Mouse (Mus musculus): Measurements from ENCODE around the gene Ethe1. TPM values are rescaled to one million over a fixed set of nuclear protein-coding genes. Genes with fewer than 3 reads are reported as not detected.

Gene Ethe1
- polyA plus RNA-seq, 1 experiment from 2014 or later, result 17.9 TPM

DNA sequence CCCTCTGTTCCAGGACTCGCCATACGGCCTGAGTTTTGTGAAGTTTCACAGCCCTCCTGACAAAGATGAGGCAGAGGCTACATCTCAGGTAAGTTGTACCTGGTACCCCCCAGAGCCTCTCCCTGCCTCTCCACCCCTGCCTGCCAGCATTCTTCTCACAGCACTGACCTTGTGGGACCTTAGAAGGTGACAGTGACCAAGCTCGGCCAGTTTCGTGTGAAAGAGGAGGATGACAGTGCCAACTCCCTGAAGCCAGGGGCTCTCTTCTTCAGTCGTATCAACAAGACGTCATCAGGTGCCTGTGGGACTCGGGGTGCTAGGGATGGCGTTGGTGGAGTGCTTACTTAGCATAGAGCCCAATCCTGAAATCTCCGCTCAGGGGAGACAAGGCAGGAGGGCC lies 21.1 kb upstream of the Ethe1 start:
- no peak overlapping the region for H3K4me2 ChIP-seq (ENCODE audit: low read depth, low read length, severe bottlenecking)
- DNase-seq (ENCODE audit: low spot score) (no peak), ATAC-seq (replicated peaks; ENCODE audit: low FRiP score) (no peak)
- H3K4me1 ChIP-seq (replicated peaks; ENCODE audit: control insufficient read depth, insufficient read depth, low read length), result no peaks in the 10 kb centered on the region
- no peaks in the 10 kb centered on the region for H3K27me3 ChIP-seq (ENCODE audit: control insufficient read depth, insufficient read depth, low read length)
- H3K27ac ChIP-seq (ENCODE audit: low read depth, low read length), result no peak overlapping the region
- WGBS, result 93% methylated on average over 9 of the region's 9 CpGs
- H3K36me3 ChIP-seq (ENCODE audit: control insufficient read depth, insufficient read depth, low read length), result peaks cover 3% of the 10 kb centered on the region; the same call in 1 of the 2 replicates
- H3K9me3 ChIP-seq (ENCODE audit: control insufficient read depth, low read length), result no peaks in the 10 kb centered on the region
- H3K9ac ChIP-seq (ENCODE audit: low read length), result no peak overlapping the region
- H3K4me3 ChIP-seq (ENCODE audit: low read depth, low read length), result no peak overlapping the region

DNA sequence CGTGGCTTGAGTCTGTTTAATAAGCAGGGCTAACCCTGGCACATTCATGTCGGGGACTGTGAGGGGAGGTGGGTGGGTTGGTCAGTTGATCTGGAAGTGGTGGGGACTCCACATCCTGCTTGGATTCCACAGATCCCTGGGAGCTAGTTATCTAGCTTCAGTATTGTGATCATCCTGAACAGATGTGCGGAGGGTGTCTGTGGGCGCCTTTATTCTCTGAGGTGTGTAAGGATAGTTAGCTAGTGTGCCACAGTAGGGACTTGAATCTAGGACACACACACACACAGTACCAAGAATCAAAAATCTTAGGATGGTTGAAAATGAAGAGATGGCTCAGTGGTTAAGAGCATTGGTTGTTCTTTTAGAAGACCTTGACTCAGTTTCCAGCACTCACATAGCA lies 18.8 kb upstream of the Ethe1 start:
- no peak overlapping the region for H3K27ac ChIP-seq (ENCODE audit: low read depth, low read length)
- peaks cover 5% of the 10 kb centered on the region; the same call in 1 of the 2 replicates for H3K36me3 ChIP-seq (ENCODE audit: control insufficient read depth, insufficient read depth, low read length)
- no peaks in the 10 kb centered on the region for H3K9me3 ChIP-seq (ENCODE audit: control insufficient read depth, low read length)
- H3K4me3 ChIP-seq (ENCODE audit: low read depth, low read length), result no peak overlapping the region
- no peak overlapping the region for H3K4me2 ChIP-seq (ENCODE audit: low read depth, low read length, severe bottlenecking)
- ATAC-seq (replicated peaks; ENCODE audit: low FRiP score), result no peak
- DNase-seq (ENCODE audit: low spot score), result no peak
- no peak overlapping the region for H3K9ac ChIP-seq (ENCODE audit: low read length)
- no peaks in the 10 kb centered on the region for H3K4me1 ChIP-seq (replicated peaks; ENCODE audit: control insufficient read depth, insufficient read depth, low read length)
- WGBS, result 89% methylated on average over 4 of the region's 4 CpGs
- H3K27me3 ChIP-seq (ENCODE audit: control insufficient read depth, insufficient read depth, low read length), result no peaks in the 10 kb centered on the region

- no peaks in the 10 kb centered on the region for H3K9me3 ChIP-seq (ENCODE audit: control insufficient read depth, low read length)
- H3K36me3 ChIP-seq (ENCODE audit: control insufficient read depth, insufficient read depth, low read length), result peaks cover 5% of the 10 kb centered on the region; the same call in 1 of the 2 replicates
- H3K4me2 ChIP-seq (ENCODE audit: low read depth, low read length, severe bottlenecking), result no peak overlapping the region
- H3K27ac ChIP-seq (ENCODE audit: low read depth, low read length), result no peak overlapping the region
- DNase-seq (ENCODE audit: low spot score), result no peak
- ATAC-seq (replicated peaks; ENCODE audit: low FRiP score), result no peak
- no peaks in the 10 kb centered on the region for H3K27me3 ChIP-seq (ENCODE audit: control insufficient read depth, insufficient read depth, low read length)
- no peaks in the 10 kb centered on the region for H3K4me1 ChIP-seq (replicated peaks; ENCODE audit: control insufficient read depth, insufficient read depth, low read length)
- H3K4me3 ChIP-seq (ENCODE audit: low read depth, low read length), result no peak overlapping the region
- H3K9ac ChIP-seq (ENCODE audit: low read length), result no peak overlapping the region
- 86% methylated on average over 4 of the region's 4 CpGs for WGBS
These were observed 16.3 kb upstream of the Ethe1 start for GRCm38 (mm10) chr7:24571071-24571470.

GRCm38 (mm10) chr7:24572455-24572854 lies 14.9 kb upstream of the Ethe1 start:
- WGBS, result 47% methylated on average over 5 of the region's 5 CpGs
- ATAC-seq (replicated peaks; ENCODE audit: low FRiP score) (no peak), DNase-seq (ENCODE audit: low spot score) (no peak)
- Histone ChIP-seq H3K36me3 (ENCODE audit: control insufficient read depth, insufficient read depth, low read length) (peaks cover 5% of the 10 kb centered on the region; the same call in 1 of the 2 replicates), H3K9me3 (ENCODE audit: control insufficient read depth, low read length) (no peaks in the 10 kb centered on the region), H3K27me3 (ENCODE audit: control insufficient read depth, insufficient read depth, low read length) (no peaks in the 10 kb centered on the region), H3K9ac (ENCODE audit: low read length) (no peak overlapping the region), H3K4me1 (replicated peaks; ENCODE audit: control insufficient read depth, insufficient read depth, low read length) (no peaks in the 10 kb centered on the region), H3K27ac (ENCODE audit: low read depth, low read length) (no peak overlapping the region), H3K4me2 (ENCODE audit: low read depth, low read length, severe bottlenecking) (no peak overlapping the region), H3K4me3 (ENCODE audit: low read depth, low read length) (no peak overlapping the region)

GRCm38 (mm10) chr7:24574224-24574796 lies 13.0 kb upstream of the Ethe1 start:
- Histone ChIP-seq H3K4me1 (replicated peaks; ENCODE audit: control insufficient read depth, insufficient read depth, low read length) (no peaks in the 10 kb centered on the region), H3K27me3 (ENCODE audit: control insufficient read depth, insufficient read depth, low read length) (no peaks in the 10 kb centered on the region), H3K27ac (ENCODE audit: low read depth, low read length) (no peak overlapping the region), H3K4me3 (ENCODE audit: low read depth, low read length) (no peak overlapping the region), H3K36me3 (ENCODE audit: control insufficient read depth, insufficient read depth, low read length) (peaks cover 5% of the 10 kb centered on the region; the same call in 1 of the 2 replicates), H3K9me3 (ENCODE audit: control insufficient read depth, low read length) (no peaks in the 10 kb centered on the region), H3K4me2 (ENCODE audit: low read depth, low read length, severe bottlenecking) (no peak overlapping the region), H3K9ac (ENCODE audit: low read length) (no peak overlapping the region; the same call in 1 of the 2 replicates)
- ATAC-seq (replicated peaks; ENCODE audit: low FRiP score) (no peak), DNase-seq (ENCODE audit: low spot score) (no peak)
- WGBS, result 66% methylated on average over 12 of the region's 12 CpGs

DNA sequence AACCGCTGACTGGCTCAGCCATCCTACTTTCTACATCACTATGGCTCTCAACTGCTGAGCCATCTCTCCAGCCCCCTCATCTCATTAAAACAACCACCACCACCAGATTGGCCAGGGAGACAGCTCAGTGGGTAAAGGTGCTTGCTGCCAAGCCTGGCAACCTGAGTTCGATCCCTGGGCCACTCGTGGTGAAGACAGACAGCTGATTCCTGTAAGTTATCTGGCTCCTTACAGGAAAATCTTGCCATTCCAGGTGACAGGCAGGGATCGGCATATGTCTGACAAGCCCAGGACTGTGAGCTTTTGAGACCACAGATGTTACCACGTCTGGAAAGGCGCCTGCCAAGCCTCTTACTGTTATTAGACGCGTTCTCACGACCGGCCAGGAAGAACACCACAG lies 9.5 kb upstream of the Ethe1 start:
- Histone ChIP-seq H3K36me3 (ENCODE audit: control insufficient read depth, insufficient read depth, low read length) (no peaks in the 10 kb centered on the region), H3K4me3 (ENCODE audit: low read depth, low read length) (no peak overlapping the region), H3K27ac (ENCODE audit: low read depth, low read length) (no peak overlapping the region), H3K4me1 (replicated peaks; ENCODE audit: control insufficient read depth, insufficient read depth, low read length) (no peaks in the 10 kb centered on the region), H3K27me3 (ENCODE audit: control insufficient read depth, insufficient read depth, low read length) (no peaks in the 10 kb centered on the region), H3K9me3 (ENCODE audit: control insufficient read depth, low read length) (no peaks in the 10 kb centered on the region), H3K4me2 (ENCODE audit: low read depth, low read length, severe bottlenecking) (no peak overlapping the region), H3K9ac (ENCODE audit: low read length) (no peak overlapping the region)
- no peak for ATAC-seq (replicated peaks; ENCODE audit: low FRiP score)
- WGBS, result 91% methylated on average over 10 of the region's 10 CpGs
- no peak for DNase-seq (ENCODE audit: low spot score)

DNA sequence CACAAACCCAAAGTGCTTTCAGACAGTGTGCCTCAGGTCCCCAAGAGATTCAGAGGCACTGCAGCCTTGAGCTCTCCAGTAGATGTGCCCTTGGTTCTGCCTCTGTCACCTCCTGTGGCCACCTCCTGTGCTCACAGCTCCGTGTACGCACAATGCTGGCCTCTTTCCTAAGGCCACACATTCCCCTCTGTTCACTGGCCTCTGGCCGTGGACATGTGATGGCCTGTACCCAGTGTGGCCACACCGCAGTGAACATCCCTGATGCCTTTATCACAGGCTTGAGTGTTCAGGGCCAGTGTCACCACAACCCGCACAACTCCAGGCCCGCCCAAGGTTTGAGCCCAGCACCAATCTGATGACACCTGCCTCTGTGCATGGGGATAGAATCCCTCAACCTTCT lies 2.5 kb upstream of the Ethe1 start:
- DNase-seq (ENCODE audit: low spot score) (no peak), ATAC-seq (replicated peaks; ENCODE audit: low FRiP score) (no peak)
- peaks cover 24% of the 10 kb centered on the region for H3K27me3 ChIP-seq (ENCODE audit: control insufficient read depth, insufficient read depth, low read length)
- no peaks in the 10 kb centered on the region for H3K9me3 ChIP-seq (ENCODE audit: control insufficient read depth, low read length)
- WGBS, result 86% methylated on average over 6 of the region's 6 CpGs
- no peak overlapping the region for H3K27ac ChIP-seq (ENCODE audit: low read depth, low read length)
- no peaks in the 10 kb centered on the region; the same call in 1 of the 2 replicates for H3K4me1 ChIP-seq (replicated peaks; ENCODE audit: control insufficient read depth, insufficient read depth, low read length)
- H3K9ac ChIP-seq (ENCODE audit: low read length), result no peak overlapping the region
- H3K36me3 ChIP-seq (ENCODE audit: control insufficient read depth, insufficient read depth, low read length), result no peaks in the 10 kb centered on the region
- no peak overlapping the region for H3K4me3 ChIP-seq (ENCODE audit: low read depth, low read length)
- H3K4me2 ChIP-seq (ENCODE audit: low read depth, low read length, severe bottlenecking), result no peak overlapping the region

DNA sequence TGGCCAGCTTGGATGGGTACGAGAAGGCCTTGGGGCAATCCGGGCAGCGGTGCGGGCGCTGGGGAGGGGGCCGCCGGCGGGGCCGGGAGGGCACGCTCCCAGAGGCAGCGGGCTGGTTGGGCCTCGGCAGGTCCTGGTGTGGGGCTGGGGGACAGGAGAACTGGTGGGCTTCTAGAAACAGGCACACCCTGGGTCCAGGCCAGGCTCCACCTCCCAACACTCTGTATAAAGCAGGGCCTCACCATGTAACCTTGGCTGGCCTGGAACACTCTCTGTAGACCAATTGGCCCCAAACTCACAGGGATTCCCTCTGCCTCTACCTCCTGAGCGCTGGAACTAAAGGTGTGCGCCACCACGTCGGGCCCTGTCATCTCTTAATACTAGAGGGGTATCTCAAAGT lies 1.3 kb upstream of the Ethe1 start:
- Histone ChIP-seq H3K27ac (ENCODE audit: low read depth, low read length) (no peak overlapping the region), H3K36me3 (ENCODE audit: control insufficient read depth, insufficient read depth, low read length) (no peaks in the 10 kb centered on the region), H3K4me3 (ENCODE audit: low read depth, low read length) (no peak overlapping the region), H3K9me3 (ENCODE audit: control insufficient read depth, low read length) (no peaks in the 10 kb centered on the region), H3K4me1 (replicated peaks; ENCODE audit: control insufficient read depth, insufficient read depth, low read length) (no peaks in the 10 kb centered on the region; the same call in 1 of the 2 replicates), H3K4me2 (ENCODE audit: low read depth, low read length, severe bottlenecking) (no peak overlapping the region), H3K27me3 (ENCODE audit: control insufficient read depth, insufficient read depth, low read length) (peaks cover 24% of the 10 kb centered on the region), H3K9ac (ENCODE audit: low read length) (no peak overlapping the region)
- no peak for ATAC-seq (replicated peaks; ENCODE audit: low FRiP score)
- no peak for DNase-seq (ENCODE audit: low spot score)
- WGBS, result 44% methylated on average over 16 of the region's 16 CpGs

DNA sequence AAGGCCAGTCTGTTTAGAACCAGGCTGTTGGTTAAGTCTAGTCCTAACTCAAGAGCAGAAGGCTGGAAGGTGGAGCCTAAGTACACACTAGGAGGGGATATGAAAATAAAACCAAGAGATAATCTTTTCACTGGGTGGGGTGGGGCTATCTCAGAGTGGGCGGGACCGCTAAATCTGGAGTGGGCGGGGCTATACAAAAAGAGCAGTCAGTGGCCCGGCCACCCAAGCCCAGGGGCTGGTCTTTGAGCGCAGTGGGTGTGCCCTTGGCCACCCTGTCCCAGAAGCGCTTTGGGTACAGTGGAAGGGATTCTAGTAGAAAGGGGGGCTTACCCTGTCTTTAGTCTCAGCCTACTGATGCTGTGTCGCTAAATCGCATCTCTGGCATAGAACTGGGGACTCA lies 515 bp upstream of the Ethe1 start:
- Histone ChIP-seq H3K9ac (ENCODE audit: low read length) (no peak overlapping the region; the same call in 1 of the 2 replicates), H3K27ac (ENCODE audit: low read depth, low read length) (no peak overlapping the region), H3K9me3 (ENCODE audit: control insufficient read depth, low read length) (no peaks in the 10 kb centered on the region), H3K36me3 (ENCODE audit: control insufficient read depth, insufficient read depth, low read length) (no peaks in the 10 kb centered on the region), H3K4me3 (ENCODE audit: low read depth, low read length) (peak overlapping the region; percentile 37; the same call in 1 of the 2 replicates), H3K4me2 (ENCODE audit: low read depth, low read length, severe bottlenecking) (peak overlapping the region; percentile 71), H3K4me1 (replicated peaks; ENCODE audit: control insufficient read depth, insufficient read depth, low read length) (no peaks in the 10 kb centered on the region; the same call in 1 of the 2 replicates), H3K27me3 (ENCODE audit: control insufficient read depth, insufficient read depth, low read length) (peaks cover 24% of the 10 kb centered on the region)
- DNase-seq (ENCODE audit: low spot score), result no peak
- WGBS, result 8% methylated on average over 8 of the region's 8 CpGs
- ATAC-seq (replicated peaks; ENCODE audit: low FRiP score), result peak; percentile 47; the same call in 1 of the 2 replicates
